25 mouse cellular contexts compared by ENCODE assay signal in genomic region chr6:111917248-111917721, GRCm38 (mm10).
A peak's percentile ranks its signal among the peaks of the same experiment; 100 is the strongest.
DNase-seq lines count a peak whose midpoint lies in the region; ATAC-seq and TF ChIP-seq lines count a peak whose summit lies in the region.
"Had no signal": no experiment of that assay in that cellular context is flagged by ENCODE, and none has a peak within 500 bp of the region (broad histone marks: within the 10 kb centered on the region; RNA-seq: fewer than 3 reads in every experiment).

No protein-coding gene starts in this region.

- no peaks in the 10 kb centered on the region for H3K9me3 ChIP-seq in embryonic facial prominence, embryonic 14.5 days (ENCODE audit: control insufficient read depth, low read length)
- no peaks in the 10 kb centered on the region for H3K9me3 ChIP-seq in kidney, embryonic 16.5 days (ENCODE audit: low read length)
- H3K9me3 ChIP-seq in lung, postnatal 0 days (ENCODE audit: low read length): no peaks in the 10 kb centered on the region
- H3K9me3 ChIP-seq: forebrain, embryonic 15.5 days; limb, embryonic 13.5 days; liver, embryonic 13.5 days; midbrain, embryonic 10.5 days; neural tube, embryonic 13.5 days had no signal

- peaks cover 7% of the 10 kb centered on the region; the same call in 1 of the 2 replicates for H3K4me1 ChIP-seq in embryonic facial prominence, embryonic 14.5 days (ENCODE audit: control insufficient read depth, insufficient read depth, low read length)
- H3K4me1 ChIP-seq in kidney, embryonic 16.5 days (ENCODE audit: insufficient read depth, low read length): no peaks in the 10 kb centered on the region
- no peaks in the 10 kb centered on the region for H3K4me1 ChIP-seq in lung, postnatal 0 days (ENCODE audit: insufficient read depth, low read depth, low read length)
- H3K4me1 ChIP-seq: liver, embryonic 13.5 days had no signal

- H3K4me3 ChIP-seq in embryonic facial prominence, embryonic 14.5 days (ENCODE audit: low read depth, low read length): no peak overlapping the region
- H3K4me3 ChIP-seq in kidney, embryonic 16.5 days (ENCODE audit: low read length): no peak overlapping the region
- no peak overlapping the region for H3K4me3 ChIP-seq in lung, postnatal 0 days (ENCODE audit: low read depth, low read length)
- H3K4me3 ChIP-seq: forebrain, embryonic 15.5 days; limb, embryonic 13.5 days; liver, embryonic 13.5 days; midbrain, embryonic 10.5 days; myocyte; neural tube, embryonic 13.5 days had no signal

- no peaks in the 10 kb centered on the region for H3K27me3 ChIP-seq in embryonic facial prominence, embryonic 14.5 days (replicated peaks; ENCODE audit: control insufficient read depth, insufficient read depth, low read length)
- H3K27me3 ChIP-seq in kidney, embryonic 16.5 days (ENCODE audit: insufficient read depth, low read length): no peaks in the 10 kb centered on the region
- no peaks in the 10 kb centered on the region for H3K27me3 ChIP-seq in lung, postnatal 0 days (replicated peaks; ENCODE audit: insufficient read depth, low read length)
- H3K27me3 ChIP-seq: CH12.LX; forebrain, embryonic 15.5 days; limb, embryonic 13.5 days; liver, embryonic 13.5 days; neural tube, embryonic 13.5 days had no signal

- H3K36me3 ChIP-seq in embryonic facial prominence, embryonic 14.5 days (ENCODE audit: control insufficient read depth, insufficient read depth, low read length): no peaks in the 10 kb centered on the region
- no peaks in the 10 kb centered on the region for H3K36me3 ChIP-seq in kidney, embryonic 16.5 days (ENCODE audit: insufficient read depth, low read length)
- no peaks in the 10 kb centered on the region for H3K36me3 ChIP-seq in lung, postnatal 0 days (ENCODE audit: insufficient read depth, low read length)
- H3K36me3 ChIP-seq: forebrain, embryonic 15.5 days; G1E; limb, embryonic 13.5 days; liver, embryonic 13.5 days; midbrain, embryonic 10.5 days; neural tube, embryonic 13.5 days had no signal

- no peak overlapping the region for H3K4me2 ChIP-seq in embryonic facial prominence, embryonic 14.5 days (ENCODE audit: low read depth, low read length)
- H3K4me2 ChIP-seq in kidney, embryonic 16.5 days (replicated peaks; ENCODE audit: low read depth, low read length): no peak overlapping the region
- no peak overlapping the region for H3K4me2 ChIP-seq in lung, postnatal 0 days (replicated peaks; ENCODE audit: low read depth, low read length)
- H3K4me2 ChIP-seq: forebrain, embryonic 15.5 days; heart, embryonic 11.5 days; limb, embryonic 13.5 days; liver, embryonic 13.5 days; neural tube, embryonic 13.5 days had no signal

- peak; percentile 8 for DNase-seq in kidney, adult 9 months
- DNase-seq in kidney, postnatal 25 days: no peak
- peak; percentile 37 for DNase-seq in embryonic facial prominence, embryonic 14.5 days (ENCODE audit: low spot score)
- peak; percentile 54 for DNase-seq in lung, postnatal 0 days (ENCODE audit: low spot score)
- DNase-seq in testis, postnatal 14 days (ENCODE audit: low spot score): no peak
- no peak for DNase-seq in adrenal gland, adult 2 months
- no peak for DNase-seq in adrenal gland, adult 8-10 months
- DNase-seq: B cell, adult 2 months; cerebellum, adult 2 months; cerebellum, postnatal 25 days; liver, embryonic 13.5 days; right cerebral cortex, postnatal 4 days; thymus, postnatal 14 days had no signal

- TF ChIP-seq CTCF in lung, postnatal 0 days (IDR thresholded peaks at IDR 0.05): no peak

- H3K9ac ChIP-seq in embryonic facial prominence, embryonic 14.5 days (ENCODE audit: low read depth, low read length): no peak overlapping the region
- no peak overlapping the region for H3K9ac ChIP-seq in kidney, embryonic 16.5 days (replicated peaks; ENCODE audit: low read length)
- no peak overlapping the region for H3K9ac ChIP-seq in lung, postnatal 0 days (replicated peaks; ENCODE audit: low read depth)
- H3K9ac ChIP-seq: forebrain, embryonic 15.5 days; limb, embryonic 13.5 days; liver, embryonic 13.5 days; neural tube, embryonic 13.5 days had no signal

- ATAC-seq in embryonic facial prominence, embryonic 14.5 days (ENCODE audit: low read depth): no peak
- ATAC-seq in kidney, embryonic 16.5 days (ENCODE audit: low FRiP score, low TSS enrichment): peak; percentile 77
- peak; percentile 43 for ATAC-seq in lung, postnatal 0 days
- ATAC-seq: forebrain, embryonic 15.5 days; hindbrain, postnatal 0 days; midbrain, embryonic 16.5 days; Patski had no signal

- no peak overlapping the region for H3K27ac ChIP-seq in embryonic facial prominence, embryonic 14.5 days (replicated peaks; ENCODE audit: low read depth, low read length)
- peak overlapping the region; percentile 61 for H3K27ac ChIP-seq in kidney, embryonic 16.5 days (ENCODE audit: low read length)
- no peak overlapping the region for H3K27ac ChIP-seq in lung, postnatal 0 days (ENCODE audit: low read length)
- H3K27ac ChIP-seq: forebrain, embryonic 15.5 days; hindbrain, postnatal 0 days; limb, embryonic 13.5 days; liver, embryonic 13.5 days; midbrain, embryonic 10.5 days; neural tube, embryonic 13.5 days had no signal

- TF ChIP-seq EP300 in lung, postnatal 0 days (IDR thresholded peaks at IDR 0.05): no peak

- WGBS in embryonic facial prominence, embryonic 14.5 days: 37% methylated on average over 6 of the region's 6 CpGs
- 25% methylated on average over 6 of the region's 6 CpGs for WGBS in kidney, embryonic 16.5 days
- WGBS in lung, postnatal 0 days: 34% methylated on average over 6 of the region's 6 CpGs

Comparison
In these comparisons a context has a peak if more than half of its experiments do, and no peak if none do; other contexts are left out.
1. DNase-seq: peak in kidney, adult 9 months (single experiment), embryonic facial prominence, embryonic 14.5 days (single experiment) and lung, postnatal 0 days (single experiment); none in kidney, postnatal 25 days (0 of 2), testis, postnatal 14 days (single experiment), adrenal gland, adult 2 months (single experiment) and adrenal gland, adult 8-10 months (single experiment).